18 mouse cellular contexts compared by ENCODE assay signal in genomic region chr14:54098122-54098775, GRCm38 (mm10).
DNase-seq lines count a peak whose midpoint lies in the region; ATAC-seq and TF ChIP-seq lines count a peak whose summit lies in the region.
"Had no signal": no experiment of that assay in that cellular context is flagged by ENCODE, and none has a peak within 500 bp of the region (broad histone marks: within the 10 kb centered on the region; RNA-seq: fewer than 3 reads in every experiment).

No protein-coding gene starts in this region.

- no peak overlapping the region for H3K4me3 ChIP-seq in heart, embryonic 14.5 days (ENCODE audit: control insufficient read depth in 1 of 2, insufficient read depth in 1 of 2, low read depth in 1 of 2, low read length in 2 of 2)
- no peak overlapping the region for H3K4me3 ChIP-seq in heart, embryonic 11.5 days (ENCODE audit: low read depth, low read length)
- no peak overlapping the region for H3K4me3 ChIP-seq in intestine, embryonic 14.5 days (ENCODE audit: low read depth, low read length)
- no peak overlapping the region for H3K4me3 ChIP-seq in myocyte
- H3K4me3 ChIP-seq: gastrocnemius, adult 2 months; heart, adult 2 months had no signal

- H3K36me3 ChIP-seq in heart, embryonic 14.5 days (ENCODE audit: control insufficient read depth, insufficient read depth, low read length): no peaks in the 10 kb centered on the region
- no peaks in the 10 kb centered on the region for H3K36me3 ChIP-seq in heart, embryonic 11.5 days (ENCODE audit: control insufficient read depth, insufficient read depth, low read length)
- H3K36me3 ChIP-seq in intestine, embryonic 14.5 days (ENCODE audit: control insufficient read depth, insufficient read depth, low read length): no peaks in the 10 kb centered on the region
- H3K36me3 ChIP-seq in myocyte (ENCODE audit: control insufficient read depth, insufficient read depth): no peaks in the 10 kb centered on the region

- TF ChIP-seq POLR2A in myocyte (IDR thresholded peaks at IDR 0.05; ENCODE audit: insufficient read length, low read depth): no peak

- H3K4me1 ChIP-seq in heart, embryonic 14.5 days (ENCODE audit: control insufficient read depth in 2 of 2, insufficient read depth in 2 of 2, low read length in 2 of 2): peaks cover 17 to 24% of the 10 kb centered on the region in 2 experiments
- H3K4me1 ChIP-seq in heart, embryonic 11.5 days (ENCODE audit: control insufficient read depth, insufficient read depth, low read length): peaks cover 21% of the 10 kb centered on the region
- H3K4me1 ChIP-seq in intestine, embryonic 14.5 days (replicated peaks; ENCODE audit: control insufficient read depth, insufficient read depth, low read length): peaks cover 24% of the 10 kb centered on the region

- H3K27ac ChIP-seq in heart, embryonic 14.5 days (replicated peaks in 1 of 2; ENCODE audit: control insufficient read depth in 1 of 2, insufficient read depth in 1 of 2, low read depth in 2 of 2, low read length in 2 of 2): no peak overlapping the region
- no peak overlapping the region for H3K27ac ChIP-seq in heart, embryonic 11.5 days (ENCODE audit: low read depth, low read length)
- H3K27ac ChIP-seq in intestine, embryonic 14.5 days (ENCODE audit: low read depth): no peak overlapping the region
- H3K27ac ChIP-seq: gastrocnemius, adult 2 months; heart, adult 2 months; macrophage had no signal

- H3K9me3 ChIP-seq in heart, embryonic 14.5 days (ENCODE audit: control insufficient read depth, low read length): no peaks in the 10 kb centered on the region
- no peaks in the 10 kb centered on the region for H3K9me3 ChIP-seq in heart, embryonic 11.5 days (replicated peaks; ENCODE audit: control insufficient read depth, low read length)
- no peaks in the 10 kb centered on the region for H3K9me3 ChIP-seq in intestine, embryonic 14.5 days (ENCODE audit: control insufficient read depth, low read length)

- ATAC-seq in heart, embryonic 14.5 days (ENCODE audit: insufficient number of reproducible peaks, insufficient read depth, low FRiP score, low read depth): no peak
- ATAC-seq in heart, embryonic 11.5 days (replicated peaks; ENCODE audit: insufficient number of reproducible peaks, low FRiP score, low TSS enrichment): no peak
- ATAC-seq in intestine, embryonic 14.5 days (replicated peaks; ENCODE audit: low FRiP score, low TSS enrichment, low read depth): peak; percentile 49
- ATAC-seq: forebrain, embryonic 14.5 days; Patski had no signal

- no peak overlapping the region for H3K4me2 ChIP-seq in heart, embryonic 14.5 days (ENCODE audit: low read length)
- no peak overlapping the region for H3K4me2 ChIP-seq in heart, embryonic 11.5 days
- 0 out of 2 replicates have a peak overlapping the region, but pooled peaks have one; percentile 22 for H3K4me2 ChIP-seq in intestine, embryonic 14.5 days (ENCODE audit: low read length)
- peak overlapping the region; percentile 61 for H3K4me2 ChIP-seq in myocyte (ENCODE audit: low read depth)

- peak overlapping the region; percentile 14; the same call in 1 of the 2 replicates for H3K9ac ChIP-seq in heart, embryonic 14.5 days (ENCODE audit: low read length)
- H3K9ac ChIP-seq in heart, embryonic 11.5 days (ENCODE audit: low read depth, low read length): no peak overlapping the region
- H3K9ac ChIP-seq in intestine, embryonic 14.5 days (ENCODE audit: low read length): no peak overlapping the region

- peak; percentile 27 for DNase-seq in 3T3-L1 (ENCODE audit: low read depth, low spot score)
- DNase-seq in intestine, embryonic 14.5 days (ENCODE audit: low spot score): peak; percentile 58
- DNase-seq in c-Kit-positive CD71-positive TER-119-positive erythroid progenitor cells, embryonic 14.5 days (ENCODE audit: low spot score): no peak
- DNase-seq in right cerebral cortex, postnatal 25 days: no peak
- no peak for DNase-seq in left cerebral cortex, postnatal 4 days
- DNase-seq: cerebellum, adult 11 months; cerebellum, postnatal 25 days; gastrocnemius, adult 2 months; heart, adult 2 months; heart, postnatal 36 days; kidney, postnatal 14 days; midbrain, embryonic 14.5 days had no signal

- no peak overlapping the region for H3ac ChIP-seq in myocyte (ENCODE audit: control insufficient read depth, insufficient read length)

- 56% methylated on average over 10 of the region's 10 CpGs for WGBS in heart, embryonic 14.5 days
- WGBS in heart, embryonic 11.5 days (ENCODE audit: insufficient replicate concordance): 59% methylated on average over 10 of the region's 10 CpGs
- 34% methylated on average over 10 of the region's 10 CpGs for WGBS in intestine, embryonic 14.5 days

- intact Hi-C loops in left cerebral cortex, postnatal 4 days (cut with DNase I): no loop called here

- no peaks in the 10 kb centered on the region for H3K79me2 ChIP-seq in myocyte (ENCODE audit: control insufficient read depth, insufficient read depth)

- no peaks in the 10 kb centered on the region for H3K27me3 ChIP-seq in heart, embryonic 14.5 days (ENCODE audit: control insufficient read depth, insufficient read depth, low read length)
- no peaks in the 10 kb centered on the region for H3K27me3 ChIP-seq in heart, embryonic 11.5 days (ENCODE audit: control insufficient read depth, insufficient read depth, low read length)
- H3K27me3 ChIP-seq in intestine, embryonic 14.5 days (replicated peaks; ENCODE audit: control insufficient read depth, insufficient read depth, low read length): no peaks in the 10 kb centered on the region
- H3K27me3 ChIP-seq in myocyte (ENCODE audit: control insufficient read depth, insufficient read depth, insufficient read length): no peaks in the 10 kb centered on the region
- H3K27me3 ChIP-seq: Patski had no signal

TF ChIP-seq in myocyte, 11 proteins besides CTCF, POLR2A, EP300 and RAD21:
- TF ChIP-seq E2F4 (IDR thresholded peaks at IDR 0.05; ENCODE audit: insufficient read depth) (no peak), SRF (IDR thresholded peaks at IDR 0.05; ENCODE audit: control insufficient read depth, insufficient read length, low read depth) (no peak), REST (IDR thresholded peaks at IDR 0.05; ENCODE audit: insufficient read depth, insufficient read length) (no peak), POLR2AphosphoS2 (IDR thresholded peaks at IDR 0.05; ENCODE audit: insufficient read length, low read depth) (no peak), TCF3 (IDR thresholded peaks at IDR 0.05; ENCODE audit: insufficient read length, low read depth) (no peak), USF1 (IDR thresholded peaks at IDR 0.05; ENCODE audit: low read depth) (no peak)

Comparison
In these comparisons a context has a peak if more than half of its experiments do, and no peak if none do; other contexts are left out.
1. H3K4me2 ChIP-seq: peak in intestine, embryonic 14.5 days (single experiment) and myocyte (single experiment); none in heart, embryonic 14.5 days (single experiment) and heart, embryonic 11.5 days (single experiment).
2. DNase-seq: peak in 3T3-L1 (single experiment) and intestine, embryonic 14.5 days (single experiment); none in c-Kit-positive CD71-positive TER-119-positive erythroid progenitor cells, embryonic 14.5 days (single experiment), right cerebral cortex, postnatal 25 days (single experiment) and left cerebral cortex, postnatal 4 days (single experiment).